Mouse (Mus musculus): ENCODE results near the gene Limd2.
"Not testable (repeated sequence)": the region's sequence is repeated elsewhere in the genome, so short reads cannot be mapped to it uniquely, and the experiment has no call there.

Limd2 gene

DNA sequence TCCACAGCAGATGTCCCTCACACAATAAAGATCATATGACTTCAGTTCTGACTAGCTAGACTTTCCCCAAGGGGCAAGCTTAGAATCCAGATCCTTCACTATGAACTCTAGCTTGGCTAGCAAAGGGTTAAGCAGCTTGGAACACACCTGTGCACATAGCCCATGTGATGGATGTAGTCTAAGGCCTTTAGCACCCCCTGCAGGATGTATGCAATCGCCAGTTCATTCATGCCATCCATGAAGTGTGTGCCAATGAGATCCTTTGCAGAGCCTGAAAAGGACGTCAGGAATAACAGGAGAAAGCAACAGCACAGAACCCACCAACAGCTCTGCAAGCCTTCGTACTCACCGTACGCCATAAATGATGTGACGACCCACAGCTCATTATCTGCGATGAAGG, 10.1 kb upstream of the Limd2 start:
- no peak for DNase-seq

DNA sequence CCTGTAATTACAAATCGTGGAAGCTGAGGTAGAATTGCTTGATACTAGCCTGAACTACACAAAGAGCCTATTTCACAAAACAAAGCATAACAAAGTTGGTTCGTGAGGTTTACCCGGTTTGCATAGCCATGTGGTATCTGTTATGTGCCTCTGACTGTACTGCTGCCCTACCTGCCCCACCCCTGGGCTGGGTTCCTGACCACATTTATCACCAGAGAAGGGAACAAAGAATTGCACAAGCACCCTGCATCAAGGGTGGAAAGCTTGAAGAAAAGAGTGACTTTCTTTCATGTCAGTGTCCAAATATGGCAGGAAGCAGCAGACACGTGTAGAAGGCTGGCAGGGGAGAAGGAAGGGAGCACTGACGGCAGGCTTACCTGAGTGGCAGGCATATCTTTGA, 6.8 kb upstream of the Limd2 start:
- no peak for DNase-seq

DNA sequence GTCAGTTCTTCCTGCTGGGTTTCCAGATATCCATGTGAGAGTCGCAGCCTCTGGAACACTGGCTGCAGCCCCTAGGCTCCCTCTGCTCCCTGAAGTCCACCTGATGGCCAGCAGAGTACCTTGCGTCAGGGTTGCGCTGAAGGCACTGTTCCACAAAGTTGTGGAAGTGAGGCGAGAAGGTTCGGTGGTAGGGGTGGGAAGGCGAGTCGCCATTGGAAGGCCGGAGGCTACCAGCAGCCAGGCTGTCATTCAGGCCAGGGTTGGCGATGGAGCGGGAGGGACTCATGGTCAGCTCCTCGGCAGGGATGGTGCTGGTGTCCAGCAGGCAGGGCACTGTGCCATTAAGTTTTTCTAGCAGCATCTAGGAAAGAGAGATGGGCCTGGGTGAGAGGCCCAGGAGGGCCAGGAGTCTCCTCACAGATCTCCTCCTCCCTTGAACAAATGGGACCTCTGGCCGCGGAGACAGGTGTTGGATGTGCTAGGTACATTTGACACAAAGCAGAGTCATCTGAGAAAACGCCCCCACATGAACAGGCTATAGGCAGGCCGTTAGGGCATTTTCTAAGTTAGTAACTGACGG, 4.0 kb upstream of the Limd2 start:
- no peak for DNase-seq

DNA sequence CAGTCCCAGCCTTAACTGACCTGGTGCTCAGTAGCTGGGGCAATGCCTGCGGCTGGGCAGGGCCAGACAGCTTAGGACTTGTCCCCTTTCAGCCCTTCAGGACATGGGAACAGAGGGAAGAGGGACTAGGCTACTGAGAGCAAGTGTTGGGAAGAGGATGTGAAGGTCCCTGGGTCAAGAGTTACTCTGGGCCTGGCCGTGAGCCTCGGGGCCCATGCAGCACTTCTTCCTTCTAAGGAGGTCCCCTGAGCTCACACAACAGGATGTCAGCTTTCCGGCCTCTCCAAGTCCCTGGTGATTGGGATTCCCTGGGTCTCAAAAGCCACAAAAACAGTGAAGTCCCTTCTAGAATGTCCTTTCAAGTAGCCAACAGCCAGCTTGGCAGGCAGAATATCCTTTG, 2.9 kb upstream of the Limd2 start:
- peak; percentile 61 for DNase-seq

DNA sequence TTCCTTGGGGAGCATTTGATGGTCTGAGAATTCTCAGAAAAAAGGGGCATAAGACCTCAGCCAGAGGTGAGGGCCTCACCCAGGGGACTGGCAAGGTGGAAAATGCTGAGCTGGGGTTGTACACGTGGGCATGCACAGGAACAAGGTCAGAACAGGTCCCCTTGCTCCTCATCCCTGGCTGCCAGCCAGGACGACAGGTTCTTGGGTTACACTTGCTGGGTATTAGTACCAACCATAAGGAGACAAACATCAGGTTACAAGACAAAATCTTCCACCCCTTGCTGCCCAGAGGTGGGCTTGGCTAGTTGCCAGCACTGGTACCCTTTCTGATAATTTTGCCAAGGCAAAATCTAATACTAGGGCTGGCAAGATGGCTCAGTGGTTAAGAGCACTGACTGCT, 1.6 kb upstream of the Limd2 start:
- DNase-seq = no peak

DNA sequence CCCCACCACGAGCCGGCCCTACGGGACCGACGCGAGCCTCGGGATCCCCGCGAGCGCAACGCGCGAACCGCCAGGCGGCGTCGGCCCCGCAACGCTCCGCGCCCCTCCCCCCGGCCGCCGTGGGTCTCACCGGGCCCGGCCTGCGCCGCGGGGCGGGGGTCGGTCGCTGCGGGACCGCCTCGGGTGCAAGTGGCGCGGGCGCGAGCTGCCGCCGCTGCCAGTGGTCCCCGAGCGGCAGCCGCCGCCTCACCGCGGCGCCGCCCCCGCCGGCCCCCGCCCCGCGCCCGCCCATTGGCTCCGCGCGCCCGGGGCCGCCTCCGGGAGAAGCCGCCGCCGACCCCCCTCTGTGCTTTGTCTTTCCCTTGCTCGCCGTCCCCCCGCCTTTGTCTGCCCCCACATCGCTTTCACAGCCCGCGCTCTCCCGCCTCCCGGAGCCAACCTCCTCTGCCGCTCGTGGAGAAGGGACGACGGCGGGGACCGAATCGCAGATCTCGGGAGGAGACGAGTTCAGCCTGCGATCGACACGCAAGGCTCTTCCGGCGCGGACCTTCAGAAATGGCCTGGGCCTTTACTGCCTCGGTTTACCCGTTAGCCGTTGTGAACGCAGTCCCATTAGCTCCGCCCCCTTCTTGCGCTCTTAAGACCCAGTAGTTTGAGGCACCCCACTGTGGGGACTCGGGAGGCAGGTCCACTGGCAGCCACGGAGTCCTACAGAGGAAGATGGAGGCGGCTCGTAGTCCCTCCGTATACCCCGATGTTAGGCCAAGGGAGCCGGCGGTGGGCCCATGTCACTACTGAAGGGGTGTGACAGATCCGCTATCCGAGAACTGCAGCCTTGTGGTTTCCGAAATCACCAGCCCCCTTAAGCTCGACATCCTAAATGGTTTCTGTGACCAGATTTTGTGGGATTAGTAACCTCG, 479 bp downstream of the Limd2 start:
- DNase-seq = peak; percentile 87

DNA sequence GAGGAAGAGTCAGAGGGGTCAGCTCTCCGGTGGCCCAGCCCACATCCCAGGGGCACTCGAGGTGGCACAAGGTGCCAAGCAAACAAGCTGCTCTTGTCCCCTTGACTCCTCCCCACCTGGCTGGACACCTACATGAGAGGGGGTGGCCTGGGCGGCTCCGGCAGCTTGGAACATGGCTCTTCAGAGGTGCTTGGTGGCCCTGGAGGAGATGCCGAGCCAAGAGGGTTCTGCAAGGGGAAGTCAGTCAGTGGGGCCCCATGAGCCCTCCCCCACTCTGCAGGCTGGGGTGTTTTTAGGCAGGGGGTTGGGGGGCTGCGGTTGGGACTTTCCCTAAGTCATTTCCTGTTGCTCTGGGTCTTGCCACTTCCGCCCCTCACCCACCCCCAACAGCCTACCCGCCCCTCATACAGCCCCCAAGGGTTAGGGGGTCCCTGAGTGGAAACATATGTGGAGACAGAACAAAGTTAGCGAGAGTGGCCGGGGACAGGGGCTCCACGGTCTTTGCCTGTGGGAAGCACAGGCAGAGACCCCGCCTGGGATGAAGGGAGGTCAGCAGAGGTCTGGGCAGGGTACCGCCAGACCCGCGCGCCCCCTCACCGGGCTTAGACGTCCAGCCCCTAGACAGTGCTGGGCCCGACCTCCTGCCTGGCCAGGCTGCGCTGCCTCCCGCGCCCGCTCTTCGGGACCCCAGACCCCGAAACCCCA, 1.3 kb downstream of the Limd2 start:
- DNase-seq = peak; percentile 51

DNA sequence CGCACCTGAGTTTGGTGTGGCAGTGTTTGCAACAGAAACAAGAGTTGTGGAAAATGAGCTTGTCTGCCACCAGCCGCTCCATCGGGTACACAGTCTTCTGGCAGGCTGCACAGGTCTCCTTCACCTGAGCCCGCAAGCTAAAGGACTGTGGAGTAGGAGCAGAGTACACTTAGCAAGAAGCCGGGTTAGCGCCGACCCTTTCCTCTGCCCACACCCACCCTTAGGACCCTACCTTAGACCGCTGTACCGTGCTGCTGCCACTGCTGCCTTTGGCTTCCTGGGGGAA, 1.8 kb downstream of the Limd2 start:
- DNase-seq = no peak

DNA sequence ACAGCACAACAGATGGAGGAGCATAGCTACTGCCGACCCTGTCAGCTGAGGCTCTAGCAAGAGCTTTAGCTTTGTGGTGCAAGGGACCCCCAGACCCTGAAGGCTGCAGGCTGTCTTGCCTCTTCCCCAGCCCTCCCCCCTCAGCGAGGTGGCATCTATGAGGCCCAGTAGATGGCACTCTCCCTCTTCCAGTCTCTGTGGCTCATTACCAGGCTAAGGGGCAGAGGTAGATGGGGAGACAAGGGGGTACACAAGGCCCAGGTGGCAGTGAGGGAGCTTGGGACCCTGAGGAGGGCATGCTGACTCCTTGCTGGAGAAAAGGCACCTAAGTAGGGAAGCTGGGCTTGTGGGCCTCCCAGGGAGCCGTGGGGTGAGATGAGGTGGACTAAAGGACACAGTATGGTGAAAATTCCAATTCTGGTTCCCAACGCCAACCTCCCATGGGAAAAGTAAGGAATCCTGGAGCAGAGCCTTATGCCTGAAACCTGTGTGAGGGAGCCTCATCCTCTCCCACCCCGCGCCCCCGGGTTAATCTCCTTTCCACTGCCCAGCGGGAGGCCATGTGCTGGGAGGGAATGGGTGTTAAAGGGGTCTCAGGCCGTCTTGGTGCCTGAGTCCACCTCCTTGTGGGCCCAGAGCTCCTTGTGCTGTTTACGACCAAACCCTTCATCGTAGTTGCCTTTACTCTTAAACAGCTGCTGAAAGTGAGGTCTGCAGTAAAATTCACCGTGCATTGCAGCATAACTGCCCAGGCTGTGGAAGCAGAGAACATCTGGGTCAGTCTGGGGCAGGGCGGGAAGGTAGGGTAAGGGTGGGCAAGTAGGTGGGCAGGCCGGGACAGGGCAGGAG, 2.4 kb downstream of the Limd2 start:
- peak; percentile 31 for DNase-seq

DNA sequence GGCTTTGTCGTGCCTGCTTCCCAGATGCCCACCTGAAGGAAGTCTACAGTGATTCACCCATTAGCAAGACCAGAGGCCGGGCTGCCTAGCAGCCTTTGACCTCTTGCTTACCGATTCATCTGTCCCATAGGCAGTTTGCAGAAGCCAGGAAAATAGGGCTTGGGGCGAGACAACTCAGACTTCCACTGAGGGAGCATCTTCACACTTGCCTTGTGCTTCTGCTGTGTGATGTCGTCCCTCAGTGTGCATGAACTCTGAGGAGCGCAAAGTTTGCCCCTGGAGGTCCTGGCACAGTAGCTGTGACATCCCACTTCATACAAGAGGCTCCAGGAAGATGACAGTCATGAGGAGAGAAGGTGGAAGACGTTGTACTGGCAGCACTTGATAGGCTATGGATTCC, 3.5 kb downstream of the Limd2 start:
- DNase-seq = no peak

DNA sequence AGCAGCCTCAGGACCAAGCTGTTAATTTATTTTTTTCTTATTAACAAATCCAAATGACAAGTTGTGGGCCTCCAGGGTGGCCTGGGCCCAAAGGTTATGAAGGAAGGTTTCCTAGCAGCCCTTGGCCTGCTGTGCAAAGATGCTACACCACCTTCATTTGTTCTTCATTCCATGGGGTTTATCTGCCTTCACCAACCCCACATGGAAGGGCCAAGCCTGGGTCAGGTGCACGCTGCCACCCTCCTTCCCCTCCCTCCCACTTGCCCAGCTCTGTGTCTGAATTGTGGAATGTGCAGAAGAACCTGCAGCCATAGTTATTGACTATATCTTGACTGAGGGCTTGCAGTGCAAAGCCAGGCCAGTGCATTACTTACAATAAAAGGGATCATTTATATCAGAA, 4.4 kb downstream of the Limd2 start:
- DNase-seq = no peak

DNA sequence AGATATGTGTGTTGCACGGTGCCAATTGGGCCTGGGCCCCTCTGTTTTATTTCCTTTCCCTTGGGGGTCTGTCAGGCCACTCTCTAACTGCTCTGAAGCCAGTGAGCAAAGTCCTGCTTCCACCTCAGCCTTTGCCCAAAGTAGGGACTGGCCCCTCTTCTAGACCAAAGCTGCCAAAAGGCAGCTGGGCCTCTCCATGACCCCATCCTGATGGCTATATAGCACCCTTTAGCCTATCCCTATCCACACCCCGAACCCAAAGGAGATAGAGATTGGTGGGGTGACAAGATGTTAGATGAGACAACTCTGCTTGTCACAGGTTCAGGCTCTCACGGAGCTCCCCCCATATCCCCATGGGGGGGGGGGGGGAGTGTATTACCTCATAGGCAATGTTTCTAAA, 4.9 kb downstream of the Limd2 start:
- no peak for DNase-seq

DNA sequence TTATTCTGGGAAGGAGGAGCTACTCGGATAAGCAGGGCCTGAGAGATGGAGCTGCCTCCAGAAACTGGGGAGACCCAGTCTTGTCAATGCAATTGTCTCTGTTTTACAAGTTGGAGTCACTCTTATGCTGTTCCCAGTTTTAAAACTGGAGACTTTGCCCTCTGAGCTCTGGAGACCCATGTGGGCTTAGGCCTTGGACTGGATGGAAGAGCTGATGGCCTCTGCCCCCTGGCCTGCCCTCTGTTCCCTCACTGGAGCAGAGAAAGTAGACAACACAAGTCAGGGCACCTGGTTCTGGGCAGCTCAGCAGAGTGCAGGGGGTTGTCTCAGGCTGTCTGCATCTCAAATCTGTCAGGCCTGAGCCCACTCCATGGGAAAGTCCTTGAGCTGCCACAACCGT, 5.9 kb downstream of the Limd2 start:
- peak; percentile 23 for DNase-seq

DNA sequence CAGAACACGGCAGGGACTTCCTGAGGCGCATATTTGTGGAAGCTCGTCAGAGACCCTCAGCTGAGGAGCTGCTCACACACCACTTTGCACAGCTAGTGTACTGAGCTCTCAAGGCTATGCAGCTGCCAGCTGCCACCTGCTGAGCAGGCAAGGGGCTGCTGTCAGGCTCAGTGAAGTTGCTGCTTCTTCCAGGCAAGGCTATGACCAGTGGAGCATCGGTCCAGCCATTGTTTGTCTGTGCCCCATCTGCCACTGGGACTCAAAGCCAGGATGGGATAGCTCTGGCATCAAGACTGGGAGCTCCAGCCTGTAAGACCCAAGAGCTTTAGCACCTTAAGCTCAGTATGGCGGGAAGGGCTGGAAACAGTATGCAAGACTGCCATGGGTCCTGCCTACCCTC, 6.6 kb downstream of the Limd2 start:
- DNase-seq = no peak

DNA sequence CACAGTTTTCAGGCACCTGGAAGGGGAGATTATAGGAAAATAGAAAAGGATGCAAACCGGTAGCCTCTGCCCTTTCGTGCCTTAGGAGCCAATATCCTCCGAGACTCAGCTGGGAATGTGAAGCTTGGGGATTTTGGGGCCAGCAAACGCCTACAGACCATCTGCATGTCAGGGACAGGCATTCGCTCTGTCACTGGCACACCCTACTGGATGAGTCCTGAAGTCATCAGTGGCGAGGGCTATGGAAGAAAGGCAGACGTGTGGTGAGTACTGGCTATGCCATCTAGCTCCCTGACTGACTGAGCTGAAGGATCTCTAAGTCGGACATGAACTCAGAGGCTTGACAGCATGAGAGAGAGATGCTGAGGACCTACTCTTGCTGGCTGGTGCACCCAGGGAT, 8.5 kb downstream of the Limd2 start:
- no peak for DNase-seq

DNA sequence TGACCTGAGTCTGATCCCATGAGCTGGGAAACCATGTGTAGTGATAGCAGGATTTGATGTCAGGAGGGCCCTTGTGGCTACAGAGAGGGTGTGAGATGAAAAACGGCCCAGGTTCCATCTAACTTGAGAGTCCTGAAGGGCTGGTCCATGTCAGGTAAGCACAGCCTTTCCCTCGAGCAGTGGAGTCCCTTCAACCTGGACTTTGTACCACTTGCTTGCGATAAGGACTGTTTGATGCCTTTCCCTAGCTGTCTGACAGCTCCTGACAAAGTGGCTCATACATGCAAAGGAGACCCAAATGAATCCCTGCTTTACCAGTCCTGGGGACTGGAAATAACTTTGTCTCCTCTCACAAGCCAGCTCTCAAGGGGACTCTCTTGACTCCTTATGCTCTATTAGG, 9.4 kb downstream of the Limd2 start:
- no peak for DNase-seq

DNA sequence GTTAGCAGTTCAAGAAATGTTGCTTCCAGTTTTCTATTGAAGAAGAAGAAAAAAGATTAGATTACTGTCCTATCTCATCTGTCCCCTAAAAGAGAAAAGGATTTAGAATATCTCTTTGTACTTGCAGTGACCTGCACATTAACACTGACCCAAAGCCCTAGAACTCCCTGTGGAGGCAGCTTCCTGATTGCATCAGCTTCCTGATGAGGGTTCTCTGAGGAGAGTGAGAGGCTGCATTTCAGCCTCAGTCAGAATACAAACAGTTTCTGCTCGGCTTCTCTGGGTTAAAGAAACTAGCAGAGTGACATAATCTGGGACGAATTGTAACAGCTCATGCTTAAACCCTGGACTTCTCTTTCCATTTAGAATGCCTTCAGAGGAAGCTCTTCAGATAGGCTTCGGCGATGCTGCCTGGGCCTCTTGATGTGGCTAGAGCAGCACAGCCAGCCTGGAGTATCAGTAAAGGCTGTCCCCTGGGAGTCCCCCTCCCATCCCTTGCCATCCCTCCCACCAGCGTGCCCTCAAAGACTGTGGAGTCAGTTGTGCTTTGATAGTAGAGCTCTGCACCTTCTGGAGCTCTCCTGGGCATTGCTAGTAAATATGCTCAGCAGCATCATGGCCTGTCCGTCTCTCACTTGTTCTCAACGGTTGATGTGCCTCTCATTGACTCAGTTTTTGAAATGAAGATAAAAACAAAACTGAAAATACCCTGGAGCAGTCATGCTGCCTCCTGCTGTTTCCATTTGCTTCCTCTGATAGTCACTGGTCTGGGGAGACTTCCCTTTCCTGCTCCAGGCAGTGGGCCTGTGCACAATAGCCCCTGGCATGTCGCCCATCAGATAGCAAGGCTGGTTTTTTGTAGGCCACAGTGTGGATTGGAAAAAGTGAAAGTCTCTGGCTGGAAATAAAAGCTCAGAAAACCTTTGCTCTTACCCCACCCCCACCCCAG, 25.8 kb downstream of the Limd2 start:
- peak; percentile 93 for DNase-seq

DNA sequence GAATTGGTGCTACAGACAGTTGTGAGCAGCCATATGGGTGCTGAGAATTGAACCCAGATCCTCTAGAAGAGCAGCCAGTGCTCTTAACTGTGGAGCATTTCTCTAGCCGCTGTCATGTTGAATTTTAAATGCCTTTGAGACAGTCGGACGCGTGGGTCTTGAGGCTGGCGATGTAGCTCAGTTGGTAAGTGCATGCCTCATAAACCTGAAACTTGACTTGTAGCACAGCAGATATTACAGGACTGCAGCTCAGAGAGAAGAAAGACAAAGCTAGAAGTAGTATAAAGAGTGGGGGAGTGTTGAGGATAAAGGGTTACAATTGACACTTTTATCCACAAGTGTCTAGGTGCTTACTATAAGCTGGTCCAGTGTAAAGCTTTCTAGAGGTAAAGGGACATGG, 28.1 kb downstream of the Limd2 start:
- no peak for DNase-seq

DNA sequence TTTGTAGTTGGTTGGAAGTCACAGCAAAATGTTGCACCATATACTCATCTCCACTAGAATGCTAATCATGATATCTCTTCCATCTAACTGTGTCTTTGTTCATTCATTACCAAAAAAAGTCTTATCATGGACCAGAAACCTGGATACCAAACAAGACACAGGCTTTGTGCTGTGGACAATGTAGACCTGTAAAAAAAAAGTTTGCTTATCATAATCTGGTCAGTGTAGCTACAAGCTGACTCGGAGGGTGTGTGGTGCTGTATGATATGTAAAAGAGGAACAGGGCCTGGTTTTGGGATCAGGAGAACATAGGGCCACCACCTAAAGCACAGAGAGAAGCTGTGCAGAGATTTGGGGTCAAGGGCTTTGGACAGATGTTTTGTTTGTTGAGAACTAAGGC, 31.2 kb downstream of the Limd2 start:
- DNase-seq = no peak

DNA sequence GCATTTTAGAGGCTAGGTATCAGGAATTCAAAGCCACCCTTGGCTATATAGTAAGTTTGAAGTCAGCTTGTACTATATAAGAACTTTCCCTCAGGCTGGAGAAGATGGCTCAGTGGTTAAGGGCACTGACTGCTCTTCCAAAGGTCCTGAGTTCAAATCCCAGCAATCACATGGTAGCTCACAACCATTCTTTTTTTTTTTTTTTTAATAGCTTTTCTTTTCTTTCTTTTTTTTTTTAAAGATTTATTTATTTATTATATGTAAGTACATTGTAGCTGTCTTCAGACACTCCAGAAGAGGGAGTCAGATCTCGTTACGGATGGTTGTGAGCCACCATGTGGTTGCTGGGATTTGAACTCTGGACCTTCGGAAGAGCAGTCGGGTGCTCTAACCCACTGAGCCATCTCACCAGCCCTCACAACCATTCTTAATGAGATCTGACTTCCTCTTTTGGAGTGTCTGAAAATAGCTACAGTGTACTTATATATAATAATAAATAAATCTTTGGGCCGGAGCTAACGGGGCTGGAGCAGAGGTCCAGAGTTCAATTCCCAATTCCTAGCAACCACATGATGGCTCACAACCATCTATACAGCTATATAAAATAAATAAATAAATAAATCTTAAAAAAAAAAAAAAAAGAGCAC, 33.8 kb downstream of the Limd2 start:
- DNase-seq = not testable (repeated sequence)

DNA sequence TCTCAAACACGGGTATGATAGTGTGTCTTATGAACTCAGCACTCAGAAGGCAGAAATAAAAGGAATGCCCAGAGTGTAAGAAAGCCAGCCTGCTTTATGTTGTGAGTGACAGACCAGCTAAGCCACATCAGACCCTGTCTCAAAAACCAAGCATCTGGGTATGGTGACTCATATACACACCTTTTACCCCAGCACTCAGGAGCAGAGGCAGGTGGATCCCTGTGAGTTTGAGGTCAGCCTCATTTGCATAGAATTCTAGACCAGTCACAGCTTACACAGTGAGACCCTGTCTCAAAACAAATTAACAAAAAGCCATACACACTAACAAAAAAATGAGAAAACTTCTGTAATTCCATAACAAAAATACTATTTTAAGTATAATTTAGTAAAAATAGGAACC, 34.8 kb downstream of the Limd2 start:
- DNase-seq = no peak

DNA sequence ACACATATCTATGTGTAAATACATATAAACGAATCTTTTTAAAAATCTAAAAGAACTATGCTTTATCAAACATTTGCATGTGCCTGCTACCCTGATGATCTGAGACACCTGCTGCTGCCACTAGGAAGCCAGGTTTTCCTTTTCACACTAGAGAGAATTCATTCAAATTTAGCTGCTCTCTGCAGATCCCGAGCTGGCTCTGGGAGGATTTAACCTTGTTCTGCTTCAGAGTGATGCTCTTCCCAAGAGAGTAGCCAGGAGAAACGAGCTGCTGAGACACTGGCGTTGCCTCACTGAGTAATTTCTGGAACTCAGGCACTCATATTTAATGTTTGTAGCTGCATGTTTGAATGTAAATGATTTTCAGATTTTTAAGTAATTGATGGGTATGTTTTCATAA, 35.9 kb downstream of the Limd2 start:
- no peak for DNase-seq

Data from kidney, postnatal 14 days (tissue).